Mouse (Mus musculus): ENCODE results near the gene Ly86. TPM values are rescaled to one million over a fixed set of nuclear protein-coding genes. Genes with fewer than 3 reads are reported as not detected.

Ly86 gene
- total and polyA plus RNA-seq, 3 experiments, result not detected

DNA sequence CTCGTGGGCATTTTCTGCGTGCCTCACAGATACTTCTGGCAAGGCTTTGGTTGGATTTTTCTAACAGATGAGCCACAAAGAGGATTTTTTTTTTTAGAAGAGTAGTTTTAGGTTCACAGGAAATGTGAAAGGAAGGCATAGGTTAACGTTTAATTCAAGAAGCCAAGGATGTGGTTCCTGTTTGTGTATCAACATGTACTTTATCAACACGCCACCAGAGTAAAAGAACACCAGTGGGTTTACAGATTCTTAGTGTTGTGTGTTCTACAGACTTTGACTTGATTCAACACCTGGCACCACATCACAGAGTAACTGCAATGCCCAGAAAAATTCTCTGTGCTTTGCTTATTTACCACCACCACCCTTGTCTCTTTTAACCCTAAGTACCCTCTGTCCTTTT is 37.0 kb upstream of the Ly86 start:
- Histone ChIP-seq H3K9me3 (replicated peaks; ENCODE audit: insufficient read depth, low read length) (no peaks in the 10 kb centered on the region), H3K36me3 (ENCODE audit: control insufficient read depth in 1 of 2, insufficient read depth in 2 of 2, low read length in 2 of 2) (no peaks in the 10 kb centered on the region), H3K4me1 (ENCODE audit: control insufficient read depth in 1 of 2, insufficient read depth in 2 of 2, low read length in 2 of 2) (no peaks in the 10 kb centered on the region), H3K27ac (ENCODE audit: control insufficient read depth, low read depth, low read length) (no peak overlapping the region), H3K4me3 (ENCODE audit: control insufficient read depth in 1 of 2, insufficient read depth in 1 of 2, low read depth in 2 of 2, low read length in 2 of 2) (no peak overlapping the region), H3K27me3 (ENCODE audit: control insufficient read depth in 1 of 2, insufficient read depth in 2 of 2, low read length in 2 of 2) (no peaks in the 10 kb centered on the region), H3K9ac (ENCODE audit: control insufficient read depth, low read depth, low read length, poor library complexity, severe bottlenecking) (no peak overlapping the region), H3K79me2 (ENCODE audit: control insufficient read depth, insufficient read depth, low read length, poor library complexity) (no peaks in the 10 kb centered on the region)
- TF ChIP-seq ZKSCAN1 (IDR thresholded peaks at IDR 0.05; ENCODE audit: low read depth, low read length) (no peak), POLR2AphosphoS5 (IDR thresholded peaks at IDR 0.05; ENCODE audit: borderline replicate concordance, low read depth, low read length) (no peak), POLR2A (IDR thresholded peaks at IDR 0.05; ENCODE audit: control insufficient read depth in 1 of 2, insufficient read depth in 1 of 2, low read depth in 1 of 2, low read length in 2 of 2, poor library complexity in 1 of 2) (no peak), CHD1 (IDR thresholded peaks at IDR 0.05; ENCODE audit: low read depth, low read length) (no peak), RCOR1 (IDR thresholded peaks at IDR 0.05; ENCODE audit: low read depth, low read length) (no peak), RAD21 (IDR thresholded peaks at IDR 0.05; ENCODE audit: low read depth, low read length) (no peak), MAX (IDR thresholded peaks at IDR 0.05; ENCODE audit: low read length) (no peak), UBTF (IDR thresholded peaks at IDR 0.05; ENCODE audit: borderline replicate concordance, insufficient read depth, low read depth, low read length) (no peak), SIN3A (IDR thresholded peaks at IDR 0.05; ENCODE audit: low read length) (no peak), MYB (IDR thresholded peaks at IDR 0.05; ENCODE audit: low read depth, low read length) (no peak), MYC (IDR thresholded peaks at IDR 0.05; ENCODE audit: low read depth, low read length) (no peak), CHD2 (IDR thresholded peaks at IDR 0.05; ENCODE audit: low read length) (no peak), JUND (IDR thresholded peaks at IDR 0.05; ENCODE audit: low read depth, low read length) (no peak), EP300 (IDR thresholded peaks at IDR 0.05; ENCODE audit: low read depth in 1 of 2, low read length in 2 of 2) (no peak), BHLHE40 (IDR thresholded peaks at IDR 0.05; ENCODE audit: borderline replicate concordance, low read depth, low read length) (no peak)
- no peak for DNase-seq (ENCODE audit: low read depth, low spot score)

DNA sequence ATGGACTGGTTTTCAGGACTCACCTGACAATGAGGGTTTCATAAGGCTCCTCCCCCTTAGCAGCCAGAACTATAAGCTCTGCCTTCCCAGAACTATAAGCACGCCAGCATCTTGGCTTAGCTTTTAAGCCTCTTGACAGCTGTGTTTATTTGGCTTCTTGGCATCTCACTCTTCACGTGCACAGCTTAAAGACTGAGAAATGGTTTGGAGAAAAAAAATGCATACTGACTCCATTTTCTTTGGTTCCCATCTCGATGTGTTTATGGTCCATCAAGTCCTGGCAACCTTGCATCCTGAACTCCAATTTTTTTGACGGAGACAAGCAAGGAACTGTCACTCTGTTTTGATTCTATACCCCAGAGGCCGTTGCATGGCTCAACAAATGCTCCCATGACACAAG is 35.7 kb upstream of the Ly86 start:
- no peaks in the 10 kb centered on the region for H3K9me3 ChIP-seq (replicated peaks; ENCODE audit: insufficient read depth, low read length)
- H3K4me3 ChIP-seq (ENCODE audit: control insufficient read depth in 1 of 2, insufficient read depth in 1 of 2, low read depth in 2 of 2, low read length in 2 of 2), result no peak overlapping the region
- no peaks in the 10 kb centered on the region for H3K79me2 ChIP-seq (ENCODE audit: control insufficient read depth, insufficient read depth, low read length, poor library complexity)
- no peak for DNase-seq (ENCODE audit: low read depth, low spot score)
- no peak overlapping the region for H3K9ac ChIP-seq (ENCODE audit: control insufficient read depth, low read depth, low read length, poor library complexity, severe bottlenecking)
- no peaks in the 10 kb centered on the region for H3K36me3 ChIP-seq (ENCODE audit: control insufficient read depth in 1 of 2, insufficient read depth in 2 of 2, low read length in 2 of 2)
- H3K27ac ChIP-seq (ENCODE audit: control insufficient read depth, low read depth, low read length), result no peak overlapping the region
- no peaks in the 10 kb centered on the region for H3K4me1 ChIP-seq (ENCODE audit: control insufficient read depth in 1 of 2, insufficient read depth in 2 of 2, low read length in 2 of 2)
- TF ChIP-seq TAL1 (IDR thresholded peaks at IDR 0.05; ENCODE audit: low read length), result no peak
- TF ChIP-seq POLR2AphosphoS5 (IDR thresholded peaks at IDR 0.05; ENCODE audit: borderline replicate concordance, low read depth, low read length), result no peak
- TF ChIP-seq MYC (IDR thresholded peaks at IDR 0.05; ENCODE audit: low read depth, low read length), result no peak
- TF ChIP-seq MAX (IDR thresholded peaks at IDR 0.05; ENCODE audit: low read length), result no peak
- TF ChIP-seq SMC3 (IDR thresholded peaks at IDR 0.05; ENCODE audit: low read depth, low read length), result no peak
- TF ChIP-seq GABPA (IDR thresholded peaks at IDR 0.05; ENCODE audit: low read depth, low read length), result no peak
- TF ChIP-seq NELFE (IDR thresholded peaks at IDR 0.05; ENCODE audit: low read depth, low read length), result no peak
- TF ChIP-seq ZKSCAN1 (IDR thresholded peaks at IDR 0.05; ENCODE audit: low read depth, low read length), result no peak
- H3K27me3 ChIP-seq (ENCODE audit: control insufficient read depth in 1 of 2, insufficient read depth in 2 of 2, low read length in 2 of 2), result no peaks in the 10 kb centered on the region

All from MEL (cell line).